Mouse (Mus musculus): ENCODE results near the gene Hfm1.

DNA sequence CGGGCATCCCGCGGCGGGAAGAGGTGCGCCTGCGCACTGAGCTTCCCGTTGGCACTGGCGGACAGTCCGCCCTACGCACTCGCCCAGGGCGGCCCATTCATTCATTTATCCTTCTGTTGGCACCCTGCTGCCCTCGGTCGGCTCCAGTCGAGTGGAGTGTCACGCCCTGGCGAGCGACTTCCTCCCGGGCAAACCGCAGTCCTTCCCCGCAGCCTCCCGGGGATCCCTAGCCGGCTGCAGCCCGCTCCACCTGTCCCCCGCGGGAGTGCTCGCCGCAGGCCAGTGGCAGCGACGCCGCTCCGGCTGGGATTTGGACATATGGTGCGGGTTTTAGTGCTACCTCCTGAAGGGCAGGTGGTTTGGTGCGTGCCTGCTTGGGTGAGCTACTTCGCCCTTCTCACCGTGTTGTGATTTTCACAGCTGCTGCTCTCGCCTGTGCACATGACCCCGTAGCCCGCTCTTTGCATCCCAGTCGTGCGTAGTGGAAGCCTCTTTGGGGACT, 38.4 kb upstream of the Hfm1 start:
- TF ChIP-seq EP300 (IDR thresholded peaks at IDR 0.05) = no peak
- no peak for TF ChIP-seq CTCF (IDR thresholded peaks at IDR 0.05)

Data from lung, postnatal 0 days (tissue).